Mouse (Mus musculus): ENCODE measurements around the gene Gp5. TPM values are rescaled to one million over a fixed set of nuclear protein-coding genes. Genes with fewer than 3 reads are reported as not detected.

Gene Gp5
- polyA plus RNA-seq, 1 experiment from 2014 or later, result 3.2 TPM

DNA sequence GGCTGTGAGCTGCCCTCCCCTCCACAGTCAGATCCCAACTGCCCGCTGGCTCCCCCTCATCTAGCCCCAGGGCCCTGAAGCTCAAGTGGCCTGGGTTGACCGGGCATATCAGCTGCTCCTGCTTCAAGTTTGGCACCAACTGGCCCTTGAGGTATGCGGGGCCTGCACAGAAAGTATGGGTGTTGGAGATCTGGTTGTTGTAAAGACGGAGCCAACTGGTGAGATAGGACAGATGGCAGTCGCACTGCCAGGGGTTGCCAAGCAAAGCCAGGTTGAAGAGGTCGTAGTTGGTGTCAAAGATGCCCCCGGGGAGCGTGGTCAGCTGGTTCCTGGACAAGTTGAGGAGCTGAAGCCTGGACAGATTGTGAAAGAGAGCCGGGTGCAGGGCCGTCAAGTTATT, 51.1 kb downstream of the Gp5 start:
- Histone ChIP-seq H3K27ac (ENCODE audit: low read depth, low read length) (no peak overlapping the region), H3K4me1 (ENCODE audit: control insufficient read depth, insufficient read depth, low read length) (no peaks in the 10 kb centered on the region), H3K27me3 (ENCODE audit: control insufficient read depth, insufficient read depth, low read length) (no peaks in the 10 kb centered on the region), H3K4me2 (no peak overlapping the region), H3K9me3 (replicated peaks; ENCODE audit: control insufficient read depth, low read length) (no peaks in the 10 kb centered on the region), H3K9ac (ENCODE audit: low read depth, low read length) (no peak overlapping the region), H3K36me3 (ENCODE audit: control insufficient read depth, insufficient read depth, low read length) (no peaks in the 10 kb centered on the region), H3K4me3 (ENCODE audit: low read depth, low read length) (no peak overlapping the region)
- 76% methylated on average over 10 of the region's 10 CpGs for WGBS (ENCODE audit: insufficient replicate concordance)
- no peak for ATAC-seq (replicated peaks; ENCODE audit: insufficient number of reproducible peaks, low FRiP score, low TSS enrichment)

DNA sequence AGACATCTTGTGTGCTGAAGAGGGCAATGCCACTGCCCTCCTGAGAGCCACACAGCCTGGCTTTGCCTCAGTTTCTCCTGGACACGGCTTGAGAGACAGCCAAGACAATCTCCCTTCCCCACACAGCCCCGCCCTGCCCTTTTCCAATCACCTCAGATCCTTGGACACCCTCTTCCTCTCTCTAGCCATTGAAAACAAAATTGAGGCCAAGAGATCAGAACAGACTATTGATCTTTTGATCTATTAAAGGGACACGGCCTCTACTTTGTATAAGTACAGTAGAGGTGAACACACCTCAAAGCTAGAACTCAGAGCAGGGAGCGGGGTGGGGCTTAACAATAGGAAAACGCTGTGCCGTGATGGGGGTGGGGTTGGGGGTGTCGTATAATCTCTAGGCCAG, 52.1 kb downstream of the Gp5 start:
- ATAC-seq (replicated peaks; ENCODE audit: insufficient number of reproducible peaks, low FRiP score, low TSS enrichment), result no peak
- Histone ChIP-seq H3K4me3 (ENCODE audit: low read depth, low read length) (no peak overlapping the region), H3K9me3 (replicated peaks; ENCODE audit: control insufficient read depth, low read length) (no peaks in the 10 kb centered on the region), H3K4me2 (no peak overlapping the region), H3K36me3 (ENCODE audit: control insufficient read depth, insufficient read depth, low read length) (no peaks in the 10 kb centered on the region), H3K4me1 (ENCODE audit: control insufficient read depth, insufficient read depth, low read length) (no peaks in the 10 kb centered on the region), H3K27me3 (ENCODE audit: control insufficient read depth, insufficient read depth, low read length) (no peaks in the 10 kb centered on the region), H3K9ac (ENCODE audit: low read depth, low read length) (no peak overlapping the region), H3K27ac (ENCODE audit: low read depth, low read length) (no peak overlapping the region)
- 84% methylated on average over 7 of the region's 7 CpGs for WGBS (ENCODE audit: insufficient replicate concordance)

DNA sequence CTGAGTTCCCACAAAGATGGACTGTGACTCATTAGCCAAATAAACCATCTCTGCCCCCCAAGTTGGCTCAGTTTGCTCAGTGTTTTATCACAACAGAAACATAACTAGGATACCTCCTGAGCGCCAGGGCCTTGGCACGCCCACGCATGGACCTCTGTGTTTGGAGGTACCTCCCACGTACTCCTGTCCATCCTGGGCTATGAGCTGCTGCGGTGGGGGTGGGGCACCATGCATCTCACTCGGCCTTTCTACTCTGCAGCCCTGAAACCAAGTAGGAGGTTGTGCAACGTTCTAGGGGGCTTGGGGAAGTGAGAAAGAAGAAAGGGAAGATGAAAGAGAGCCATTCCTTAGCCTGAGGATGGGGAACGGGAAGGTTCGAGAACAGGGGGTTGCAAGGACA, 52.9 kb downstream of the Gp5 start:
- no peak overlapping the region for H3K27ac ChIP-seq (ENCODE audit: low read depth, low read length)
- H3K36me3 ChIP-seq (ENCODE audit: control insufficient read depth, insufficient read depth, low read length), result no peaks in the 10 kb centered on the region
- 60% methylated on average over 9 of the region's 9 CpGs for WGBS (ENCODE audit: insufficient replicate concordance)
- no peak overlapping the region for H3K4me2 ChIP-seq
- no peaks in the 10 kb centered on the region for H3K9me3 ChIP-seq (replicated peaks; ENCODE audit: control insufficient read depth, low read length)
- no peak overlapping the region for H3K9ac ChIP-seq (ENCODE audit: low read depth, low read length)
- H3K4me1 ChIP-seq (ENCODE audit: control insufficient read depth, insufficient read depth, low read length), result no peaks in the 10 kb centered on the region
- 0 out of 2 replicates have a peak, but pooled peaks cover 2% of the 10 kb centered on the region for H3K27me3 ChIP-seq (ENCODE audit: control insufficient read depth, insufficient read depth, low read length)
- ATAC-seq (replicated peaks; ENCODE audit: insufficient number of reproducible peaks, low FRiP score, low TSS enrichment), result no peak
- H3K4me3 ChIP-seq (ENCODE audit: low read depth, low read length), result no peak overlapping the region

Other genes starting within 250 kb of the Gp5 start
- gene Hes1, start 246.4 kb downstream of the Gp5 start, polyA plus RNA-seq (2014; fragmentation: Nextera tagmentation; extraction: Ambion mirVana), result 29.1 and 30.3 TPM in 2 replicates
- not detected in 2 replicates for gene Cpn2, start 43.3 kb downstream of the Gp5 start, polyA plus RNA-seq (2014; fragmentation: Nextera tagmentation; extraction: Ambion mirVana)
- 0.48 and 0.84 TPM in 2 replicates for gene Lrrc15, start 27.5 kb downstream of the Gp5 start, polyA plus RNA-seq (2014; fragmentation: Nextera tagmentation; extraction: Ambion mirVana)
- 14.3 TPM in 2 replicates for gene Atp13a3, start 95.2 kb upstream of the Gp5 start, polyA plus RNA-seq (2014; fragmentation: Nextera tagmentation; extraction: Ambion mirVana)
- 16.4 and 17.2 TPM in 2 replicates for gene Tmem44, start 240.1 kb upstream of the Gp5 start, polyA plus RNA-seq (2014; fragmentation: Nextera tagmentation; extraction: Ambion mirVana)

Measured in heart, embryonic 11.5 days (tissue).